Mouse (Mus musculus) brain, embryonic 14.5 days (tissue): ENCODE measurements around the gene Sash3.

Experiments used
- CTCF ChIP-seq: fragments of 200-500 bp; IDR thresholded peaks from 2 replicates; pipeline ENCODE4 v1.5.1; 2012; ENCODE audit warnings: inconsistent platforms, mild to moderate bottlenecking, moderate library complexity, borderline replicate concordance; ENCODE audit not compliant: insufficient read depth, insufficient read length; ENCODE audit errors: extremely low read depth
- POLR2A ChIP-seq: fragments of 200-500 bp; IDR thresholded peaks from 2 replicates; pipeline ENCODE4 v1.6.1; 2012; ENCODE audit warnings: mild to moderate bottlenecking, inconsistent platforms, borderline replicate concordance; ENCODE audit not compliant: poor library complexity, insufficient read depth, insufficient read length, severe bottlenecking; ENCODE audit errors: extremely low read depth

GRCm38 (mm10) chrX:48202995-48203394 is 56.8 kb downstream of the Sash3 start:
- no peak for TF ChIP-seq CTCF
- no peak for TF ChIP-seq POLR2A
